Mouse (Mus musculus) adrenal gland, postnatal 14 days (tissue): ENCODE measurements around the gene Tmbim7. TPM values are rescaled to one million over a fixed set of nuclear protein-coding genes. Genes with fewer than 3 reads are reported as not detected.
"Not testable (repeated sequence)": the region's sequence is repeated elsewhere in the genome, so short reads cannot be mapped to it uniquely, and the experiment has no call there.

Source experiments
- DNase-seq: peaks from one replicate; pipeline ENCODE4 v3.0.0; 2021; ENCODE audit warnings: mixed read lengths
- long read RNA-seq, 2 experiments: library from polyadenylated mRNA; stranded (forward); transcript quantifications; one replicate each; pipeline ENCODE4 v2.0.0; 2021
- total RNA-seq: library from RNA; stranded (reverse); gene quantifications from 2 replicates; pipeline ENCODE4 v1.2.3, GENCODE M21; 2021

Tmbim7 gene
- total RNA-seq, result not detected in 2 replicates
- long read RNA-seq, experiment 1, result 0 reads
- long read RNA-seq, experiment 2, result 0 reads

GRCm38 (mm10) chr5:3650881-3651280 is at the start of gene Tmbim7:
Gene Tmbim7, plus strand, starts transcription at chr5:3651181.
- no peak for DNase-seq

GRCm38 (mm10) chr5:3607114-3607513 is 43.9 kb upstream of the Tmbim7 start:
- peak; percentile 41 for DNase-seq

- DNase-seq, result peak; percentile 18
Observed at GRCm38 (mm10) chr5:3609241-3609640, 41.7 kb upstream of the Tmbim7 start.

- DNase-seq, result not testable (repeated sequence)
Observed at GRCm38 (mm10) chr5:3611835-3612234, 39.1 kb upstream of the Tmbim7 start.

GRCm38 (mm10) chr5:3620486-3620885 is 30.5 kb upstream of the Tmbim7 start:
- DNase-seq, result no peak

- no peak for DNase-seq
Observed at GRCm38 (mm10) chr5:3630055-3630454, 20.9 kb upstream of the Tmbim7 start.

- no peak for DNase-seq
Observed at GRCm38 (mm10) chr5:3631512-3632271, 19.3 kb upstream of the Tmbim7 start.

GRCm38 (mm10) chr5:3632285-3632684 is 18.7 kb upstream of the Tmbim7 start:
- DNase-seq, result no peak

GRCm38 (mm10) chr5:3633315-3633714 is 17.7 kb upstream of the Tmbim7 start:
- DNase-seq, result no peak

- DNase-seq, result peak; percentile 27
Observed at GRCm38 (mm10) chr5:3633951-3634350, 17.0 kb upstream of the Tmbim7 start.

- DNase-seq, result no peak
Observed at GRCm38 (mm10) chr5:3635286-3635685, 15.7 kb upstream of the Tmbim7 start.

GRCm38 (mm10) chr5:3644621-3645020 is 6.4 kb upstream of the Tmbim7 start:
- DNase-seq, result no peak

- DNase-seq, result no peak
Observed at GRCm38 (mm10) chr5:3645326-3645725, 5.7 kb upstream of the Tmbim7 start.

GRCm38 (mm10) chr5:3646539-3646938 is 4.4 kb upstream of the Tmbim7 start:
- peak; percentile 9 for DNase-seq

GRCm38 (mm10) chr5:3646991-3647707 is 3.8 kb upstream of the Tmbim7 start:
- DNase-seq, result peak; percentile 76

- DNase-seq, result peak; percentile 94
Observed at GRCm38 (mm10) chr5:3647708-3648121, 3.3 kb upstream of the Tmbim7 start.

GRCm38 (mm10) chr5:3648206-3648848 is 2.7 kb upstream of the Tmbim7 start:
- no peak for DNase-seq

GRCm38 (mm10) chr5:3648849-3649210 is 2.2 kb upstream of the Tmbim7 start:
- DNase-seq, result no peak

- DNase-seq, result no peak
Observed at GRCm38 (mm10) chr5:3651621-3652020, 640 bp downstream of the Tmbim7 start.

- DNase-seq, result not testable (repeated sequence)
Observed at GRCm38 (mm10) chr5:3652903-3653575, 2.1 kb downstream of the Tmbim7 start.

GRCm38 (mm10) chr5:3653801-3654200 is 2.8 kb downstream of the Tmbim7 start:
- DNase-seq, result no peak

- no peak for DNase-seq
Observed at GRCm38 (mm10) chr5:3657085-3657484, 6.1 kb downstream of the Tmbim7 start, which contains the start of gene Gatad1. Gene Gatad1, minus strand, starts transcription at chr5:3657185.
